Mouse (Mus musculus) cerebellum, postnatal 36 days (tissue): ENCODE data around the gene Nfya.

Experiments used
- DNase-seq, 2 experiments: peaks; one replicate each; pipeline ENCODE4 v3.0.0; 2021 to 2022; ENCODE audit warnings: mixed read lengths in 2 of 2

Nfya gene

DNA sequence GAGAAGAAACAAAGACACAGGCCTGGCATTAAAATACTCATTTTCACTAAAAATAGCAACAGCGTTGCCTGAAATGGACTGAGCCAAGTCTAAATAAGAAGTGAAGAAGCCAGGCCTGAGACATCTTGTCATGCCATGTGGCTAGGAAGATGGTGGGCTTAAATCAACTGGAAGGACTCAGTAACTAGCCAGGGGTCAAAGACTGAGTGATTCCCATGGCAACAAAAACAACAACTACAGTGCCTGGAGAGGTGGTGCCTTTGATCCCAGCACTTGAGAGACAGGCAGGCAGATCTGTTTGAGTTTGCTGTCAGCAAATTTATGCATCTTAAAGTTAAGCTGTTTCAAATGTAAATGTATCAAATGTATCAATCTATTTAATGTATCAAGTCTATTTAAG, 69.4 kb downstream of the Nfya start:
- no peak for DNase-seq
